ENCODE assay signal across 25 mouse cellular contexts in the genomic region with DNA sequence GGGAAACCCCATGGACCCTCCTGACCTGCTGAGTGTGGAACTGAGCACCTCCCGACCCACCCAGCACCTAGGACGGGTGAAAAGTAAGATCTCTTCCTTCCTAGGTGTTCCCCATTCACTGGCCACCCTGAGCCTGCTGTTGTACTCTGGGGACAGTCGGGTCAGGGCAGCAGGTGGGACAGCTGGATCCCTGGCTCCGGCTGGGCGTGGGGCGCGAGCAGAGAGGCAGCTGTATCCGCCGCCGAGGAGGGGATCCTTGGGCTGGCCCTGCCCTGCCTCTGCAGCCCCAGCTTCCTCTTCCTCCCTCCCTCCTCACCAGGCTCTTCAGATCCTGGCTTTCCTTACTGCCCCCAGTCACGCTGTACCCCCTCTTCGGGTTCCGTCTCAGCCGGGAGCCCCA. TPM values are rescaled to one million over a fixed set of nuclear protein-coding genes. Genes with fewer than 3 reads are reported as not detected.
A peak's percentile ranks its signal among the peaks of the same experiment; 100 is the strongest.
DNase-seq lines count a peak whose midpoint lies in the region; ATAC-seq and TF ChIP-seq lines count a peak whose summit lies in the region.
"Had no signal": no experiment of that assay in that cellular context is flagged by ENCODE, and none has a peak within 500 bp of the region (broad histone marks: within the 10 kb centered on the region; RNA-seq: fewer than 3 reads in every experiment).

No protein-coding gene starts in this region.

- 79% methylated on average over 14 of the region's 14 CpGs for WGBS in hindbrain, embryonic 10.5 days
- 72% methylated on average over 12 of the region's 14 CpGs for WGBS in hindbrain, embryonic 12.5 days
- WGBS in intestine, embryonic 16.5 days: 65% methylated on average over 14 of the region's 14 CpGs
- WGBS in stomach, postnatal 0 days: 67% methylated on average over 6 of the region's 14 CpGs

- ATAC-seq in hindbrain, embryonic 12.5 days (ENCODE audit: low FRiP score): no peak
- 0 out of 2 replicates have a peak, but pooled peaks have one; percentile 5 for ATAC-seq in intestine, embryonic 16.5 days
- no peak for ATAC-seq in stomach, postnatal 0 days (ENCODE audit: low FRiP score, low TSS enrichment)
- ATAC-seq: activated CD4-positive, CD25-positive, alpha-beta regulatory T cell, adult 4 months; forebrain, embryonic 16.5 days had no signal

- TF ChIP-seq EP300 in stomach, postnatal 0 days (optimal IDR thresholded peaks at IDR 0.05): no peak

- H3K4me2 ChIP-seq in hindbrain, embryonic 12.5 days (replicated peaks): no peak overlapping the region
- no peak overlapping the region for H3K4me2 ChIP-seq in intestine, embryonic 16.5 days (ENCODE audit: low read depth, low read length)
- H3K4me2 ChIP-seq in stomach, postnatal 0 days (replicated peaks; ENCODE audit: low read depth): peak overlapping the region; percentile 38
- H3K4me2 ChIP-seq: heart, embryonic 15.5 days; limb, embryonic 15.5 days; liver, embryonic 15.5 days; neural tube, embryonic 15.5 days had no signal

- no peaks in the 10 kb centered on the region for H3K27me3 ChIP-seq in hindbrain, embryonic 10.5 days (ENCODE audit: insufficient read depth, poor library complexity, severe bottlenecking)
- H3K27me3 ChIP-seq in hindbrain, embryonic 12.5 days: no peaks in the 10 kb centered on the region
- no peaks in the 10 kb centered on the region for H3K27me3 ChIP-seq in intestine, embryonic 16.5 days (replicated peaks; ENCODE audit: control insufficient read depth, insufficient read depth, low read length)
- H3K27me3 ChIP-seq in stomach, postnatal 0 days (ENCODE audit: control insufficient read depth, insufficient read depth, low read length): no peaks in the 10 kb centered on the region
- H3K27me3 ChIP-seq: heart, embryonic 15.5 days; limb, embryonic 15.5 days; liver, embryonic 15.5 days; neural tube, embryonic 15.5 days had no signal

- no peak overlapping the region for H3K9ac ChIP-seq in hindbrain, embryonic 12.5 days
- no peak overlapping the region for H3K9ac ChIP-seq in intestine, embryonic 16.5 days (ENCODE audit: low read depth, low read length)
- H3K9ac ChIP-seq in stomach, postnatal 0 days (ENCODE audit: low read length): peak overlapping the region; percentile 35; the same call in 1 of the 2 replicates
- H3K9ac ChIP-seq: heart, embryonic 15.5 days; limb, embryonic 15.5 days; liver, embryonic 15.5 days; neural tube, embryonic 15.5 days had no signal

- no peaks in the 10 kb centered on the region for H3K9me3 ChIP-seq in hindbrain, embryonic 10.5 days
- no peaks in the 10 kb centered on the region for H3K9me3 ChIP-seq in hindbrain, embryonic 12.5 days (replicated peaks)
- no peaks in the 10 kb centered on the region for H3K9me3 ChIP-seq in intestine, embryonic 16.5 days (ENCODE audit: control insufficient read depth, low read length)
- no peaks in the 10 kb centered on the region for H3K9me3 ChIP-seq in stomach, postnatal 0 days (ENCODE audit: control insufficient read depth, low read length)
- H3K9me3 ChIP-seq: forebrain, embryonic 10.5 days; heart, embryonic 15.5 days; limb, embryonic 15.5 days; liver, embryonic 15.5 days; neural tube, embryonic 15.5 days had no signal

- no peak for DNase-seq in hindbrain, embryonic 10.5 days (ENCODE audit: low spot score)
- DNase-seq in thymus, postnatal 14 days: peak; percentile 2
- no peak for DNase-seq in thymus, postnatal 0 days (ENCODE audit: low spot score)
- DNase-seq in stomach, postnatal 0 days (ENCODE audit: low spot score): no peak
- DNase-seq in right cerebral cortex, postnatal 36 days (ENCODE audit: low spot score in 2 of 2): no peak
- DNase-seq: adrenal gland, postnatal 10 days; cerebellum, adult 8-10 months; heart, postnatal 4 days; kidney, adult 2 months; layer of hippocampus, adult 9-11 months; left cerebral cortex, postnatal 4 days; right cerebral cortex, adult 18-20 months; thymus, adult 18-20 months had no signal

- 0 out of 2 replicates have a peak overlapping the region, but pooled peaks have one; percentile 29 for H3K27ac ChIP-seq in hindbrain, embryonic 10.5 days
- no peak overlapping the region for H3K27ac ChIP-seq in hindbrain, embryonic 12.5 days
- H3K27ac ChIP-seq in intestine, embryonic 16.5 days (ENCODE audit: low read length): no peak overlapping the region
- peak overlapping the region; percentile 88 for H3K27ac ChIP-seq in stomach, postnatal 0 days (replicated peaks)
- H3K27ac ChIP-seq: forebrain, embryonic 10.5 days; heart, embryonic 15.5 days; kidney, postnatal 0 days; limb, embryonic 15.5 days; liver, embryonic 15.5 days; macrophage; neural tube, embryonic 15.5 days had no signal

- peaks cover 93% of the 10 kb centered on the region for H3K36me3 ChIP-seq in hindbrain, embryonic 10.5 days
- H3K36me3 ChIP-seq in hindbrain, embryonic 12.5 days: peaks cover 85% of the 10 kb centered on the region
- peaks cover 23% of the 10 kb centered on the region for H3K36me3 ChIP-seq in intestine, embryonic 16.5 days (ENCODE audit: control insufficient read depth, insufficient read depth, low read length)
- H3K36me3 ChIP-seq in stomach, postnatal 0 days (ENCODE audit: control insufficient read depth, insufficient read depth, low read length): peaks cover 34% of the 10 kb centered on the region

- no peak overlapping the region for H3K4me3 ChIP-seq in hindbrain, embryonic 10.5 days
- no peak overlapping the region for H3K4me3 ChIP-seq in hindbrain, embryonic 12.5 days
- no peak overlapping the region for H3K4me3 ChIP-seq in intestine, embryonic 16.5 days (ENCODE audit: low read length)
- no peak overlapping the region for H3K4me3 ChIP-seq in stomach, postnatal 0 days (ENCODE audit: low read depth, low read length)
- H3K4me3 ChIP-seq: forebrain, embryonic 10.5 days; heart, embryonic 15.5 days; limb, embryonic 15.5 days; liver, embryonic 15.5 days; neural tube, embryonic 15.5 days had no signal

- no peak for TF ChIP-seq CTCF in stomach, postnatal 0 days (IDR thresholded peaks at IDR 0.05; ENCODE audit: low read depth)

- H3K4me1 ChIP-seq in hindbrain, embryonic 10.5 days (replicated peaks): peaks cover 3% of the 10 kb centered on the region; the same call in 1 of the 2 replicates
- H3K4me1 ChIP-seq in hindbrain, embryonic 12.5 days: no peaks in the 10 kb centered on the region
- peaks cover 24% of the 10 kb centered on the region for H3K4me1 ChIP-seq in intestine, embryonic 16.5 days (ENCODE audit: control insufficient read depth, insufficient read depth, low read length)
- no peaks in the 10 kb centered on the region for H3K4me1 ChIP-seq in stomach, postnatal 0 days (replicated peaks; ENCODE audit: control insufficient read depth, insufficient read depth)
- H3K4me1 ChIP-seq: limb, embryonic 15.5 days; neural tube, embryonic 15.5 days had no signal

RNA-seq across cellular contexts. Expression of gene Tnk2, which starts 34.2 kb away (rescaled TPM):
- 7.8 and 8.4 TPM in 2 replicates for polyA plus RNA-seq in hindbrain, embryonic 10.5 days (2016; fragmentation: Nextera tagmentation; extraction: Ambion mirVana)
- 15.6 and 17.2 TPM in 2 replicates for polyA plus RNA-seq in hindbrain, embryonic 12.5 days (2016; fragmentation: Nextera tagmentation; extraction: Ambion mirVana)
- polyA plus RNA-seq in thymus, postnatal 0 days (2015; fragmentation: Nextera tagmentation; extraction: Ambion mirVana): 20.1 and 23.5 TPM in 2 replicates
- 7.5 and 7.7 TPM in 2 replicates for polyA plus RNA-seq in intestine, embryonic 16.5 days (2015; fragmentation: Nextera tagmentation; extraction: Ambion mirVana)
- 17.1 and 21.0 TPM in 2 replicates for polyA plus RNA-seq in stomach, postnatal 0 days (2015; fragmentation: Nextera tagmentation; extraction: Ambion mirVana)

RNA-seq across cellular contexts. Expression of gene Muc4, which starts 57.8 kb away (rescaled TPM):
- polyA plus RNA-seq in hindbrain, embryonic 10.5 days (2016; fragmentation: Nextera tagmentation; extraction: Ambion mirVana): 0.56 and 0.63 TPM in 2 replicates
- 0.27 and 0.35 TPM in 2 replicates for polyA plus RNA-seq in hindbrain, embryonic 12.5 days (2016; fragmentation: Nextera tagmentation; extraction: Ambion mirVana)
- 0.24 and 0.56 TPM in 2 replicates for polyA plus RNA-seq in thymus, postnatal 0 days (2015; fragmentation: Nextera tagmentation; extraction: Ambion mirVana)
- polyA plus RNA-seq in intestine, embryonic 16.5 days (2015; fragmentation: Nextera tagmentation; extraction: Ambion mirVana): 1.3 and 2.4 TPM in 2 replicates
- 2.5 and 2.8 TPM in 2 replicates for polyA plus RNA-seq in stomach, postnatal 0 days (2015; fragmentation: Nextera tagmentation; extraction: Ambion mirVana)
- polyA plus RNA-seq: activated CD4-positive, CD25-positive, alpha-beta regulatory T cell, adult 4 months; forebrain, embryonic 16.5 days; heart, embryonic 15.5 days; limb, embryonic 15.5 days; macrophage; midbrain, postnatal 0 days had no signal

Comparison
In these comparisons a context has a peak if more than half of its experiments do, and no peak if none do; other contexts are left out.
1. H3K27ac ChIP-seq: peak in hindbrain, embryonic 10.5 days (single experiment) and stomach, postnatal 0 days (single experiment); none in hindbrain, embryonic 12.5 days (single experiment) and intestine, embryonic 16.5 days (single experiment).